Mouse (Mus musculus): ENCODE measurements at regions not wholly inside any gene's neighbourhood (a gene's known extent, or its start where the extent isn't known, plus 50 kb on each side); places are given as distances from the start of the nearest gene placed in this dataset.

GRCm38 (mm10) chr8:33987091-33987754 is 124.3 kb downstream of the Gm10131 start:
- TF ChIP-seq EP300 (IDR thresholded peaks at IDR 0.05; ENCODE audit: low read depth) (no peak), CTCF (IDR thresholded peaks at IDR 0.05; ENCODE audit: low read depth) (no peak)
